Mouse (Mus musculus) stomach, embryonic 15.5 days (tissue): ENCODE data around the gene Timp4. TPM values are rescaled to one million over a fixed set of nuclear protein-coding genes. Genes with fewer than 3 reads are reported as not detected.
"Not testable (repeated sequence)": the region's sequence is repeated elsewhere in the genome, so short reads cannot be mapped to it uniquely, and the experiment has no call there.

ENCODE experiments used
- ATAC-seq: fragments of 200-750 bp; cut with Nextera tagmentation; 2 replicates; pipeline ENCODE4 v1.8.0; 2017; ENCODE audit warnings: low read depth, moderate number of reproducible peaks, moderate TSS enrichment; ENCODE audit not compliant: insufficient read depth, low FRiP score
- H3K27ac ChIP-seq: fragments of 300-500 bp; sonication (generic); 2 replicates; pipeline ENCODE4 v1.5.1; 2015; ENCODE audit warnings: mild to moderate bottlenecking, inconsistent platforms
- H3K27me3 ChIP-seq: fragments of 300-500 bp; sonication (generic); replicated peaks from 2 replicates; pipeline ENCODE4 v1.6.1; 2015; ENCODE audit warnings: inconsistent platforms
- H3K36me3 ChIP-seq: fragments of 300-500 bp; sonication (generic); 2 replicates; pipeline ENCODE4 v1.6.1; 2015; ENCODE audit warnings: inconsistent platforms
- H3K4me1 ChIP-seq: fragments of 300-500 bp; sonication (generic); 2 replicates; pipeline ENCODE4 v1.6.1; 2015; ENCODE audit warnings: inconsistent platforms
- H3K4me2 ChIP-seq: fragments of 300-500 bp; sonication (generic); 2 replicates; pipeline ENCODE4 v1.6.1; 2015; ENCODE audit warnings: mild to moderate bottlenecking, inconsistent platforms
- H3K4me3 ChIP-seq: fragments of 300-500 bp; sonication (generic); replicated peaks from 2 replicates; pipeline ENCODE4 v1.5.1; 2015; ENCODE audit warnings: inconsistent platforms
- H3K9ac ChIP-seq: fragments of 300-500 bp; sonication (generic); 2 replicates; pipeline ENCODE4 v1.6.1; 2015; ENCODE audit warnings: inconsistent platforms
- H3K9me3 ChIP-seq: fragments of 300-500 bp; sonication (generic); 2 replicates; pipeline ENCODE4 v1.6.1; 2016; ENCODE audit warnings: inconsistent platforms
- WGBS: fragments of 180-500 bp; shearing (Covaris S2); methylation state at CpG from one replicate; pipeline ENCODE4 v1.1.7; 2015; 5-methylcytosine and 5-hydroxymethylcytosine counted together
- polyA plus RNA-seq: library from polyadenylated mRNA; unstranded; fragments of >200 nt; fragmentation: Nextera tagmentation; extraction: Ambion mirVana; gene quantifications from 2 replicates; pipeline ENCODE4 v1.2.1, GENCODE M21; 2015

Timp4 gene
- polyA plus RNA-seq, 1 experiment from 2014 or later = 0.89 TPM

- Histone ChIP-seq H3K36me3 (no peaks in the 10 kb centered on the region), H3K4me2 (no peak overlapping the region), H3K9ac (no peak overlapping the region), H3K4me1 (0 out of 2 replicates have a peak, but pooled peaks cover 3% of the 10 kb centered on the region), H3K27me3 (no peaks in the 10 kb centered on the region), H3K4me3 (no peak overlapping the region), H3K27ac (no peak overlapping the region), H3K9me3 (no peaks in the 10 kb centered on the region)
- ATAC-seq = no peak
- 82% methylated on average over 3 of the region's 3 CpGs for WGBS
These were observed 6.4 kb downstream of the Timp4 start for GRCm38 (mm10) chr6:115245500-115246058.

- Histone ChIP-seq H3K27me3 (no peaks in the 10 kb centered on the region), H3K9ac (no peak overlapping the region), H3K36me3 (no peaks in the 10 kb centered on the region), H3K9me3 (no peaks in the 10 kb centered on the region), H3K4me1 (0 out of 2 replicates have a peak, but pooled peaks cover 3% of the 10 kb centered on the region), H3K27ac (no peak overlapping the region), H3K4me2 (no peak overlapping the region), H3K4me3 (no peak overlapping the region)
- no peak for ATAC-seq
- WGBS = 76% methylated on average over 2 of the region's 2 CpGs
These were observed 7.8 kb downstream of the Timp4 start for GRCm38 (mm10) chr6:115244222-115244621.

- H3K9me3 ChIP-seq = no peaks in the 10 kb centered on the region
- WGBS = 67% methylated on average over 3 of the region's 3 CpGs
- H3K27ac ChIP-seq = no peak overlapping the region
- H3K9ac ChIP-seq = no peak overlapping the region
- H3K27me3 ChIP-seq = no peaks in the 10 kb centered on the region
- no peaks in the 10 kb centered on the region for H3K36me3 ChIP-seq
- ATAC-seq = no peak
- no peak overlapping the region for H3K4me3 ChIP-seq
- no peak overlapping the region for H3K4me2 ChIP-seq
- H3K4me1 ChIP-seq = 0 out of 2 replicates have a peak, but pooled peaks cover 3% of the 10 kb centered on the region
These were observed 10.1 kb downstream of the Timp4 start for GRCm38 (mm10) chr6:115241939-115242338.

GRCm38 (mm10) chr6:115241131-115241699 lies 10.8 kb downstream of the Timp4 start:
- no peak overlapping the region for H3K27ac ChIP-seq
- no peaks in the 10 kb centered on the region for H3K27me3 ChIP-seq
- no peaks in the 10 kb centered on the region for H3K36me3 ChIP-seq
- no peaks in the 10 kb centered on the region for H3K9me3 ChIP-seq
- H3K4me2 ChIP-seq = no peak overlapping the region
- H3K9ac ChIP-seq = no peak overlapping the region
- WGBS = 41% methylated on average over 3 of the region's 3 CpGs
- no peak for ATAC-seq
- 0 out of 2 replicates have a peak, but pooled peaks cover 3% of the 10 kb centered on the region for H3K4me1 ChIP-seq
- no peak overlapping the region for H3K4me3 ChIP-seq

- not testable (repeated sequence) for H3K4me1 ChIP-seq, H3K9ac ChIP-seq, H3K4me3 ChIP-seq, H3K9me3 ChIP-seq, H3K27me3 ChIP-seq, H3K27ac ChIP-seq, H3K36me3 ChIP-seq, ATAC-seq, H3K4me2 ChIP-seq
- WGBS = 35% methylated on average over 2 of the region's 2 CpGs
These were observed 11.6 kb downstream of the Timp4 start for GRCm38 (mm10) chr6:115240431-115240830.

- H3K4me3 ChIP-seq = no peak overlapping the region
- 79% methylated on average over 7 of the region's 7 CpGs for WGBS
These were observed 12.7 kb downstream of the Timp4 start for GRCm38 (mm10) chr6:115239335-115239734.

GRCm38 (mm10) chr6:115238031-115239027 lies 13.7 kb downstream of the Timp4 start:
- Histone ChIP-seq H3K27ac (no peak overlapping the region), H3K9me3 (no peaks in the 10 kb centered on the region), H3K4me3 (no peak overlapping the region), H3K36me3 (no peaks in the 10 kb centered on the region), H3K9ac (no peak overlapping the region), H3K4me1 (0 out of 2 replicates have a peak, but pooled peaks cover 3% of the 10 kb centered on the region), H3K27me3 (no peaks in the 10 kb centered on the region), H3K4me2 (no peak overlapping the region)
- 83% methylated on average over 9 of the region's 9 CpGs for WGBS
- ATAC-seq = no peak

More at GRCm38 (mm10) chr6:115239335-115239734, 12.7 kb downstream of the Timp4 start:
- H3K27me3 ChIP-seq = no peaks in the 10 kb centered on the region
- H3K36me3 ChIP-seq = no peaks in the 10 kb centered on the region
- no peak overlapping the region for H3K9ac ChIP-seq
- H3K4me2 ChIP-seq = no peak overlapping the region
- H3K4me1 ChIP-seq = 0 out of 2 replicates have a peak, but pooled peaks cover 3% of the 10 kb centered on the region
- ATAC-seq = no peak
- H3K9me3 ChIP-seq = no peaks in the 10 kb centered on the region
- H3K27ac ChIP-seq = no peak overlapping the region

- Histone ChIP-seq H3K9ac (no peak overlapping the region), H3K27ac (no peak overlapping the region), H3K4me2 (no peak overlapping the region), H3K4me3 (no peak overlapping the region), H3K9me3 (no peaks in the 10 kb centered on the region), H3K27me3 (no peaks in the 10 kb centered on the region), H3K36me3 (no peaks in the 10 kb centered on the region), H3K4me1 (no peaks in the 10 kb centered on the region)
- ATAC-seq = no peak
- 83% methylated on average over 1 of the region's 1 CpGs for WGBS
These were observed 19.4 kb downstream of the Timp4 start for GRCm38 (mm10) chr6:115232562-115232961.

- Histone ChIP-seq H3K9ac (no peak overlapping the region), H3K9me3 (no peaks in the 10 kb centered on the region), H3K27me3 (no peaks in the 10 kb centered on the region), H3K36me3 (no peaks in the 10 kb centered on the region), H3K4me3 (no peak overlapping the region), H3K27ac (peak overlapping the region; percentile 17; the same call in 1 of the 2 replicates), H3K4me2 (no peak overlapping the region), H3K4me1 (no peaks in the 10 kb centered on the region)
- WGBS = 50% methylated on average over 4 of the region's 4 CpGs
- no peak for ATAC-seq
These were observed 20.2 kb downstream of the Timp4 start for GRCm38 (mm10) chr6:115231836-115232235.

- no peak overlapping the region for H3K9ac ChIP-seq
- ATAC-seq = no peak
- no peaks in the 10 kb centered on the region for H3K27me3 ChIP-seq
- no peaks in the 10 kb centered on the region for H3K4me1 ChIP-seq
- H3K4me2 ChIP-seq = no peak overlapping the region
- H3K27ac ChIP-seq = 0 out of 2 replicates have a peak overlapping the region, but pooled peaks have one; percentile 2
- 72% methylated on average over 3 of the region's 3 CpGs for WGBS
- no peaks in the 10 kb centered on the region for H3K36me3 ChIP-seq
- no peak overlapping the region for H3K4me3 ChIP-seq
- no peaks in the 10 kb centered on the region for H3K9me3 ChIP-seq
These were observed 21.4 kb downstream of the Timp4 start for GRCm38 (mm10) chr6:115230557-115230956.

- ATAC-seq = peak; percentile 47
- Histone ChIP-seq H3K4me1 (no peaks in the 10 kb centered on the region), H3K9me3 (no peaks in the 10 kb centered on the region), H3K27ac (no peak overlapping the region), H3K9ac (no peak overlapping the region), H3K27me3 (no peaks in the 10 kb centered on the region), H3K4me3 (no peak overlapping the region), H3K4me2 (no peak overlapping the region), H3K36me3 (no peaks in the 10 kb centered on the region)
- WGBS = 4% methylated on average over 2 of the region's 2 CpGs
These were observed 24.5 kb downstream of the Timp4 start for GRCm38 (mm10) chr6:115227529-115227928.

- Histone ChIP-seq H3K27ac (peak within 1 kb of the TSS; percentile 51; the same call in 1 of the 2 replicates), H3K4me2 (no peak within 1 kb of the TSS), H3K4me3 (no peak within 1 kb of the TSS), H3K27me3 (no peaks in the 10 kb centered on the region), H3K9me3 (no peaks in the 10 kb centered on the region), H3K4me1 (no peaks in the 10 kb centered on the region), H3K36me3 (no peaks in the 10 kb centered on the region), H3K9ac (no peak within 1 kb of the TSS)
- WGBS = 78% methylated on average over 4 of the region's 4 CpGs
- ATAC-seq = no peak
These were observed 25.0 kb downstream of the Timp4 start, which contains the start of gene Gm17482 for GRCm38 (mm10) chr6:115227043-115227442. Gene Gm17482 (plus strand): TSS chr6:115227343.
